Mouse (Mus musculus) B cell, adult (primary cell): ENCODE data around the gene Mex3a. TPM values are rescaled to one million over a fixed set of nuclear protein-coding genes. Genes with fewer than 3 reads are reported as not detected.

Experiments
- total RNA-seq: library from RNA; stranded (reverse); gene quantifications from 4 replicates; pipeline ENCODE4 v1.2.4, GENCODE M21; 2023; ENCODE audit not compliant: inconsistent age

The Mex3a gene
- 1.1 to 1.6 TPM (median 1.4 TPM) in 4 replicates for total RNA-seq

GRCm38 (mm10) chr3:88532299-88532674 lies at the start of gene Mex3a:
Gene Mex3a (plus strand): TSS chr3:88532395.

DNA sequence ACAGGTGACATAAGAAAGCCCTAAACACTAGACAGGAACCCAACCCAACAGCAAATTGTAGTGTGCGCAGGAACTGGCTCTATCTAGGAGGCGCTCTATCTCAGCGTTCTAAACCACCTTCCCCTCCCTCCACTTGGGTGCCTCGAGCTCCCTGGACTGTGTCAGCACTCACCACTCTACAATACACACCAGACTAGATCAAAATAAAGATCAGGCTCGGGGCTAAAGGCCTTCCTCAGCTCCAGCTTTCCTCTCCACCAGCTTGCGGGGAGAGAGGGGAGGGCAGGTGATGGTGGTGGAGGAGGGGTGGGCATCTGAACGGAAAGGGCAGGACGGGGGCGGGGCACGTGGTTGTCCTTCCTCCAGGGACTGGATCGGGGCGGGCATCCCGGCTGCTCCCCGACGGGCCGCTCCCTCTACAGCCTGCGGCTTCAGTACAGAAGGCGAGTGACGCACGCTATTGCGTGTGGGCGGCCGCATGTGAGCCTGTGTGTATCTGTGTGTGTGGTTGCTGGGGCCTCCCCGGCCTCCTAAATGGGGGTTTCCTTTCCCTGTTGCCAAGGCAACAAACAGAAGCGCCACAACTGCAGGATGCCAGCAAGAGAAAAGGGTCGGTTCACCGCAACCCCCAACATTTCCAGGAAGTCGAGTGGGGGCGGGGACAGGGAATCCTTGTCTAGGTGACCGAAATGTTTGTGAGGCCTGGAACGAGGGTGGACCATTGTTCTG lies 22.3 kb upstream of the Mex3a start, which contains the start of gene Lmna:
Lmna (minus strand) TSS at position 265 of the 729 bp plus-strand sequence.

DNA sequence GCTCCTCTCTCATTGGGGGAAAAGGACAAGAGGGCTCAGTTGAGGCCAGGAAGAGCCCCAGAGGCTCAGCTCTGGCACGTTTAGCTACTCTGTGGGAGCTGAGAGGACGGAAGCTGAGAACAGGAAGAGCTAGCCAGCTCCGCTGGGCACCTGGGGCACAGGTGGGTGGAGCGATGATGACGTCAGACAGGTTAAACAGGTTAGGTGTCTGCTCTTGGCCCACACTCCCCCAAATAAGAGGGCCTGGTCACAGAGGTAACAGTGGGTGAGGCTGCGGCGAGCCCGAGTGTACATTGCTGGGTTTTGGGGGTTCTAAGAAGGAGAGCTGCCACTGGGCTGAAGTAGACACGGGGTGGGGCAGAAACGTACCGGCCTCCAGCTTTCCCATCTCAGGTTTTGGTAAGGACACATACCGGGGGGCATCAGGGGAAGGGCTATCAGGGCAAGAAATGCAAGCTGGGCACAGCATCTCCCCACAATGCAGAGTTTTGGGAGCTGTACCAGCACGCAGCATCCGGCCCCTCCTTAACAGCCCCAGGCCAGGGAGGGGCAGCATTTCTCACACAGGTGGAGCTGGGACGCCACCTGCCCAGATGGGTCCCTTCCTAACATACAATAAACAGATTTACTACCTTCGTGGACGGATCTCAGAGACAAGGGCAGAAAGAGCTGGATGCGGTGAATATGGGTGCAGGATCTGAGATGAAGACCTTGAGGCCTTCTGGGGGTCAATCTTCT lies 16.2 kb downstream of the Mex3a start, which contains the start of gene Rab25:
Rab25 (minus strand) TSS at position 121 of the 738 bp plus-strand sequence.

GRCm38 (mm10) chr3:88552676-88553524 lies 20.7 kb downstream of the Mex3a start, which contains the start of gene Lamtor2:
Gene Lamtor2 (minus strand): TSS chr3:88553074.

GRCm38 (mm10) chr3:88553525-88553879 lies 21.3 kb downstream of the Mex3a start, which contains the start of gene Ubqln4:
Gene Ubqln4 (plus strand): TSS chr3:88553758.

GRCm38 (mm10) chr3:88575540-88575939 lies 43.3 kb downstream of the Mex3a start, which contains the start of gene Ssr2:
Gene Ssr2 (plus strand): TSS chr3:88575876.

Other genes starting within 250 kb of the Mex3a start
- gene Gm38392, start 245.2 kb upstream of the Mex3a start, total RNA-seq, result not detected in 4 replicates
- gene Tsacc, start 235.4 kb upstream of the Mex3a start, total RNA-seq, result 4.6 to 7.6 TPM (median 6.0 TPM) in 4 replicates
- 150 to 201 TPM (median 177 TPM) in 4 replicates for gene Cct3, start 235.3 kb upstream of the Mex3a start, total RNA-seq
- gene Glmp, start 207.4 kb upstream of the Mex3a start, total RNA-seq, result 123 to 146 TPM (median 145 TPM) in 4 replicates
- 0.66 to 1.9 TPM (median 1.2 TPM) in 4 replicates for gene Tmem79, start 196.2 kb upstream of the Mex3a start, total RNA-seq
- 104 to 116 TPM (median 111 TPM) in 4 replicates for gene Smg5, start 196.1 kb upstream of the Mex3a start, total RNA-seq
- 1.6 to 3.6 TPM (median 1.6 TPM) in 3 of 4 replicates, not detected in the other for gene Paqr6, start 167.8 kb upstream of the Mex3a start, total RNA-seq
- not detected in 4 replicates for gene Bglap3, start 159.7 kb upstream of the Mex3a start, total RNA-seq
- not detected in 4 replicates for gene Bglap2, start 153.7 kb upstream of the Mex3a start, total RNA-seq
- not detected in 4 replicates for gene Bglap, start 147.9 kb upstream of the Mex3a start, total RNA-seq
- gene Pmf1, start 122.1 kb upstream of the Mex3a start, total RNA-seq, result 56.7 to 66.9 TPM (median 64.0 TPM) in 4 replicates
- 18.6 to 22.0 TPM (median 19.8 TPM) in 4 replicates for gene Slc25a44, start 107.3 kb upstream of the Mex3a start, total RNA-seq
- gene Sema4a, start 71.2 kb upstream of the Mex3a start, total RNA-seq, result 0.63 to 2.2 TPM (median 1.6 TPM) in 4 replicates
- gene Lmna, start 22.4 kb upstream of the Mex3a start, total RNA-seq, result 18.4 to 22.9 TPM (median 21.7 TPM) in 4 replicates
- 0.70 to 1.9 TPM (median 0.86 TPM) in 4 replicates for gene Rab25, start 15.9 kb downstream of the Mex3a start, total RNA-seq
- 99.1 to 111 TPM (median 105 TPM) in 4 replicates for gene Lamtor2, start 20.7 kb downstream of the Mex3a start, total RNA-seq
- 42.9 to 49.4 TPM (median 47.2 TPM) in 4 replicates for gene Ubqln4, start 21.4 kb downstream of the Mex3a start, total RNA-seq
- gene Ssr2, start 43.5 kb downstream of the Mex3a start, total RNA-seq, result 60.6 to 67.5 TPM (median 65.5 TPM) in 4 replicates
- gene Arhgef2, start 73.6 kb downstream of the Mex3a start, total RNA-seq, result 231 to 252 TPM (median 239 TPM) in 4 replicates
- gene Rxfp4, start 120.7 kb downstream of the Mex3a start, total RNA-seq, result not detected in 4 replicates
- 105 to 118 TPM (median 110 TPM) in 4 replicates for gene Khdc4, start 153.4 kb downstream of the Mex3a start, total RNA-seq
- 28.5 to 37.3 TPM (median 33.7 TPM) in 4 replicates for gene Rit1, start 184.4 kb downstream of the Mex3a start, total RNA-seq
- 3.2 to 4.4 TPM (median 3.9 TPM) in 4 replicates for gene Syt11, start 242.8 kb downstream of the Mex3a start, total RNA-seq